Mouse (Mus musculus) left cerebral cortex, postnatal 10 days (tissue): Measurements from ENCODE around the gene Cubn. TPM values are rescaled to one million over a fixed set of nuclear protein-coding genes. Genes with fewer than 3 reads are reported as not detected.
A peak's percentile ranks its signal among the peaks of the same experiment; 100 is the strongest.

Experiments
- DNase-seq, 2 experiments: peaks; one replicate each; pipeline ENCODE4 v3.0.0; 2021 to 2022; ENCODE audit warnings: low spot score in 2 of 2, mixed read lengths in 1 of 2; ENCODE audit errors: extremely low spot score in 1 of 2
- intact Hi-C: fragments of 180-260 bp; cut with DNase I; formaldehyde crosslinking; loops from one replicate; pipeline ENCODE4 v1.15.1; 2025
- total RNA-seq, 2 experiments: library from RNA; stranded (reverse); gene quantifications; 2 replicates each; pipeline ENCODE4 v1.2.3; 2021

Gene Cubn
- total RNA-seq, 2 experiments from 2014 or later = 0.43 to 0.45 TPM

- intact Hi-C loops = loop anchor here (5.0 to 10.0 kb wide), 3 partner anchors 287 to 1005 kb away; no protein-coding TSS in a partner anchor
- DNase-seq = no peak
Observed at GRCm38 (mm10) chr2:13290070-13290469, 201.5 kb downstream of the Cubn start.

- intact Hi-C loops = loop anchor here (10.0 kb wide), 2 partner anchors 787 to 1427 kb away; no protein-coding TSS in a partner anchor
- DNase-seq = no peak
Observed at GRCm38 (mm10) chr2:13278114-13278862, 213.3 kb downstream of the Cubn start.

- DNase-seq = peak in 1 of 2 experiments; percentile 28
- intact Hi-C loops = loop anchor here (10.0 kb wide), 2 partner anchors 789 to 1429 kb away; no protein-coding TSS in a partner anchor
Observed at GRCm38 (mm10) chr2:13275874-13276273, 215.7 kb downstream of the Cubn start.

DNA sequence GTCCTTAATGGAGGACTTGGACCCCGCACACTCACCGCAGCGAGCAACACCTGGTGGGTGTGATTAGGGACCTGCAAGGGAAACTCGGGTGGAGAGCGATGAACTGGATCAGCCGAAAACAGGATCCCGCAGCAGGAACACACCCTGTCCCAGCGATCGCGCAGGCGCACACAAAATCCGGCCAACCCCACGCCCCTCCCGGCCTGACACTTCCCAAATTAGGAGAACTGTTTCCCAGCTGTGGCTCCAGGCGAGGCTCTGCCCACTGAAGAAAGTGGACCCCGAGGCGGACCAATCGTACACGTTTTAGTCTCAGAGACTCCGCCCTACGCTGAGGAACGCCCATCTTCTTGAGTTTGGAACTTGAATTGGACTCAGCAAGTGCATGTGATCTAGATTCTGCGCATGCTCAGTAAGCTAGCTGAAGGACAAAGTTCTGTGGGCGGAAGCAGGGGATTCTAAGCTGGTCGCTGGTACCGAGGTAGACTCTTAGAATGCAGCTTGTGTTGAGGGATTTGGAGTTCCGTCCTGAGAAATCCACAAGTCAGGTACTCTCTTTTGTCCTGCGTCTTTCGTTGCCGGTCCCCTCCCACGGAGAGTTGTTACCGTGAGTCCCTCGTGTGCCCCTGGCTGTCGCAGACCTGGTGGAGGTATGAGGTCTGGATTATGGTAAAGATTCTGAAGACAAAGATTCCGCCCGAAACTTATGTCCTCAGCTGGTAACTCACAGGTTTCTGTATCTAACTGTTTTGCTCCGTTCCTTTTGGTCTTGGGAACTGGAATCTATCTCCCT is 220.3 kb downstream of the Cubn start, which contains the start of gene Rsu1:
Gene Rsu1, minus strand, starts transcription at position 251 of the 793 bp plus-strand sequence.
- intact Hi-C loops = loop anchor here (10.0 kb wide), 2 partner anchors 793 to 1433 kb away; no protein-coding TSS in a partner anchor
- peak; percentile 97 to 99 for DNase-seq

DNA sequence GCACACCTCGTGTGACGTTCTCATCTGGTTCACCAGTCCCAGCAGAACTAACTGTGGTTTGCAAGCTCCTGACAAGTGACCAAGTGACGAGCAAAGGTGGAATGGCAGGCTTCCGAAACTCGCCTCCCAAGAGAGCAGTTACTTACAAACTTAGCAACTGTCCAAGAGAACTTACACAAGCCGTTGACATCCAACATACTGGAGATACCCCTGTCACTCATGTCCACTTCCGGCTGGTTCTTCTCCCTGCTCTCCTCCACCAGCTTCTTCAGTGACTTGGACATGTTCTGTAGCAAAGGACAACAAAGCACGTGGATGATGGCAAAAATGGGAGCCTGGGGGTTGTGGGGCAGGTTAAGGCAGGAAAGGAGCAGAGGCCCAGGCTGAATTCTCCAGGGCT is 220.9 kb downstream of the Cubn start:
- DNase-seq = no peak
- intact Hi-C loops = loop anchor here (10.0 kb wide), 2 partner anchors 794 to 1434 kb away; no protein-coding TSS in a partner anchor

DNA sequence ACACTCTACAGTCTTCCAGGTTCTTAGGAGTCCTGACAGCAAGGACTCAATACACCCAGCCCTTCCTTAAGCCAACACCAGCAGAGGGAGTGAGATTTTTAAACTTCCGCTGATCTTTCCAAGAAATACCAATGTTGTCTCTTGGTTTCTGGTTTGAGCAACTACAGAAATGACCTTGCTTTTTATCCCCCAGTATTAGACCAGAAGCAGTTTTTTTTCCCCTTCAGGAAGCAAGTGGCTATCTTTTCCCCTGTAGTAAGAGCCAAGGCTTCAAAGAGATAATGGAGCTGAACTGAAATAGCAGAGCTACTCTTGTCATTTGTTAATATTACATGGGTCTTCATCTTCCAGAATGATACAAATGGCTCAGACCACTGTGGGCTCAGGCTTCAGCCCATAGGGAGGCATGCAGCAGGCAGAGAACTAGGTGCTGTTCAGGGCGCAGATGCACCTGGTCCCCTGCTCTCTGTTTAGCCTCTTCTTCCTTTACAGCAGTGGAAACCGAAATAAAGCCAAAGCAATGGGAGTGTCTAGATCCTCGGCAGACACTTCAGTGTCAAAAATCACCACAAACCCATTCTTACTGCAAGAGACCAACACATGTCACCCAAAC is 222.8 kb downstream of the Cubn start:
- no peak for DNase-seq
- intact Hi-C loops = loop anchor here (10.0 kb wide), 1 partner anchor 834 kb away; no protein-coding TSS in a partner anchor

- DNase-seq = peak in 1 of 2 experiments; percentile 15
- intact Hi-C loops = loop anchor here (10.0 kb wide), 1 partner anchor 830 kb away; no protein-coding TSS in a partner anchor
Observed at GRCm38 (mm10) chr2:13264875-13265274, 226.7 kb downstream of the Cubn start.

DNA sequence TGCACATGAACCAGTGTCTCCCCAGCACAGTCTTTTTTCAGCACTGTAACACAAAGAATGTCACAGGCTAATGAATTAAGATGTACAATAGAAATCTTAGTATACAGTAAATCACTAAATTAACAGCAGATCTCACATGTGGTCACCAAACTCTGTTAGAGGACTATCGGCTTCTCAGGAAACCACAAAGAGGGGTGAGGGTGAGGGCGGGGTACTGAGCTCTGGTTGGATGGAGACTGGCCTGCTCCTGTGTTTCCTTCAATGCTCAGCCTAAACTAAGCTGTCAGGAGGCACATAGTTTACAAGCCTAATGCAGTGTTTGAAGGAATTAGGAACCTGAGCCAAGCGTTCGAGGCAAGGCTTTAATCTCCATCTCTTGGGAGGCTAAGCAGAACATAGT is 228.5 kb downstream of the Cubn start:
- intact Hi-C loops = loop anchor here (10.0 kb wide), 1 partner anchor 828 kb away; no protein-coding TSS in a partner anchor
- no peak for DNase-seq

GRCm38 (mm10) chr2:13258606-13259005 is 233.0 kb downstream of the Cubn start:
- intact Hi-C loops = no loop called here
- DNase-seq = no peak

DNA sequence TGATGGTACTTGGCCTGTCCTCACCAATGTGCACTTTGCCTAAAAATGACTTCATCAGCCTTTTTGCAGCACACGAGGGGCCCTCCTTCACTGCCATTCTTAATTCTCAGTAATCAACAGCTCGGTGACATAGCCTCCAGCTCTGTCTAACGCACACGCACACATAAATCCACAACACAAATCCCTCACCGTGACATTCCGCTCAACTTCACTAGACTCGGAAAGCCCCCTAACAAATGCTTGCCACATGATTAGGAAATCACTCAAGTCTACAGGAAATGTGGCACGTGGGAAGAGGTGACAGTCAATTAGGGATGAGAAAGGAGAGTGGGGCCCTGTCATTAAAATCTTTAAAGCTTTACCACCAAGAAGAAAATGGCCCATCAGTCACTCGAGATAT is 250.9 kb downstream of the Cubn start:
- intact Hi-C loops = no loop called here
- no peak for DNase-seq

- peak; percentile 45 to 59 for DNase-seq
- intact Hi-C loops = loop anchor here (5.0 to 10.0 kb wide), 3 partner anchors 230 to 780 kb away; no protein-coding TSS in a partner anchor
Observed at GRCm38 (mm10) chr2:13237140-13237901, 254.3 kb downstream of the Cubn start.

GRCm38 (mm10) chr2:13235696-13236095 is 255.9 kb downstream of the Cubn start:
- intact Hi-C loops = loop anchor here (5.0 to 10.0 kb wide), 3 partner anchors 228 to 778 kb away; no protein-coding TSS in a partner anchor
- no peak for DNase-seq

GRCm38 (mm10) chr2:13234796-13235195 is 256.8 kb downstream of the Cubn start:
- intact Hi-C loops = loop anchor here (5.0 to 10.0 kb wide), 3 partner anchors 227 to 777 kb away; no protein-coding TSS in a partner anchor

GRCm38 (mm10) chr2:13233902-13234301 is 257.7 kb downstream of the Cubn start:
- DNase-seq = no peak
- intact Hi-C loops = loop anchor here (10.0 kb wide), 1 partner anchor 529 kb away; no protein-coding TSS in a partner anchor

More at GRCm38 (mm10) chr2:13234796-13235195, 256.8 kb downstream of the Cubn start:
- DNase-seq = no peak

- intact Hi-C loops = loop anchor here (10.0 kb wide), 1 partner anchor 529 kb away; no protein-coding TSS in a partner anchor
- no peak for DNase-seq
Observed at GRCm38 (mm10) chr2:13233254-13233835, 258.3 kb downstream of the Cubn start.

GRCm38 (mm10) chr2:13232305-13232704 is 259.3 kb downstream of the Cubn start:
- no peak for DNase-seq
- intact Hi-C loops = loop anchor here (10.0 kb wide), 1 partner anchor 528 kb away; no protein-coding TSS in a partner anchor

DNA sequence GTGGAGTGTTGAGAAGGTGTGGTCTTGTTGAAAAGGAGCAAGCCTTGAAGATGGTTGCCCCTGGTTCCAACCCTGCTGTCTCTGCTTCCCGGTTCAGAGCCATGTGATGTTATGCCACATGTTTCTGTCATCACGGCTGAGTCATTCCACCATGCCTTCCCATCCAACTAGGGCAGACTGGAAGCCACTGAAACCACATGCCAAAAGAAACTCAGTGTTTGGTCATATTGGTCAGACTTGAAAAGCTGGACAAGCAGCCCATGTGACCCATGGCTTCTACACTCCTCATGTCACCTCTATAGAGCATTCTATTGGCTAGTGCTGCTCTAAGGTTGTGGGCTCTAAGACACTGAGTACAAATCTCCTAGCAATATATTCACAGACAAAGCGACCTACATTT is 261.9 kb downstream of the Cubn start:
- no peak for DNase-seq
- intact Hi-C loops = loop anchor here (10.0 kb wide), 1 partner anchor 525 kb away; no protein-coding TSS in a partner anchor
